Mouse (Mus musculus): ENCODE data around the gene Dennd1b. TPM values are rescaled to one million over a fixed set of nuclear protein-coding genes. Genes with fewer than 3 reads are reported as not detected.

Dennd1b gene
- total RNA-seq, 2 experiments from 2014 or later = 23.1 to 24.4 TPM

DNA sequence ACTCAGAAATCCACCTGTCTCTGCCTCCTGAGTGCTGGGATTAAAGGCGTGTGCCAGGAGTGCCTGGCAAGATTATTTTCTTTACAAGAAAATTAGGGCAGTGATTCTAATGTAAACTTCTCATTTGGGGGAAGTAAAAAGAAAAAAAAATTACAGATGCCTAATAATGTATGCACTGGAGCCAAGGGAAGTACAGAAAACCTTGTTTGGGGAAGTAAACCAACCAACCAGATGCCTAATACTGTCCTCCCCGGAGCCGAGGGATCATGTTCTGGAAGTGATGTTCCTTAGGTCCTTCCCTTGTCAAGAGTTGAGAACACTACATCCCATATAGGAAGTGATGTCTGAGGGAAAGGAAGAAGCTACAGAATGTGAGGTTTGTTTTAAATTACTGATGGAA, 44.2 kb downstream of the Dennd1b start:
- DNase-seq (ENCODE audit: low spot score in 2 of 2) = no peak

GRCm38 (mm10) chr1:139015118-139015788, 52.0 kb downstream of the Dennd1b start:
- no peak for DNase-seq (ENCODE audit: low spot score in 2 of 2)

DNA sequence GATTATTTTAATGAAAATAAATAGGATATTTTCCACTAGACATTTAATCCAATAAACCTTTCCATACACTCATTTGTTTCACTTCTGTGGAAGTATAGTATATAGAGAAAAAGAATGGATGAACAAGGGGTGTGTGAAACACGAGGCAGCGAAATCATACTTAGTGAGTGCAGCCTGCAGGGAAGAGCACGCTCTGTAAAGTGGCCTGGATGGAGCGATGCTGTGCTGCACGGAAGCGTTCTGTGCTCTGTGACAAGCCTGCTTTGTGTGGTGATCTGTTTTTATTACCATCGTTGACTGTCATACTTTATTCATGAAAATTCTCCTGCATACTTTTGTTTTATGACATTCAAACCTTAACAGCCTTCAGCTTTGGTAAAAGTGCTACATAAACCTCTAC, 58.1 kb downstream of the Dennd1b start:
- DNase-seq (ENCODE audit: low spot score in 2 of 2) = no peak

DNA sequence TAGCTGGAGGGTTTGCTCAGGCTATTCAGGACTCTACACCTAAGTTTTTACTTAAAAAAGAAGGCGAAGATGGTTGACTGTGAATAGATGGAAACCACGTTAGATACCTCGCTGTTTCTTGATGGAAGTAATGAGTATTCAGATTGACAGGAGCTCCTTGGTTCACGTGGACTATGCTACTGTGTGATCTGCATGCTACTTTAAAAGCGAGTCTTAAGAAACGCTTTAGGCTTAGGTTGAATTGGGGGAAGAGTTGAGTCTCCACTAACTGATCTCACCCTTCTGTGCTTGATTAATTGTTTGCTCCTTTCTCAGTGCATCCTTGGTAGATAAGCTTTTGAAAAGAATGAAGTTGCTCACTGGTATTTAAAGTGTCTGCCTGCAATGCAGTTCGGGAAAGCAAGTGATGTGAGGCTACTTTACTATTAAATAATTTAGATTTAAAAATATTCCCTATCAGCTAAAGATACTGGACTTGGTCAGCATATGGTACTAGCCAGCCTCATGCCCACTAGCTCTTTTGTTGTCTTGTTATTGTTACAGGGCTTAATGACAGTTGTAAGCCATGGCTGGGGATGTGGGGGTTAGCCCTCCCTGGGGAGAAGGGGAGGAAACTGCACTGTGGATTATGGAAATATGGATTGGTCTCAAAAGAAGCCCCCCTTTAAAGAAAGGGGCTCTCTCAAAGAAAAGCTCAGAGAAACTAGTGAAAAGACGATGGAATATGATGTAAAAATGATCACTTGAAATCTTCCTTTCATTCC, 62.8 kb downstream of the Dennd1b start:
- no peak for DNase-seq (ENCODE audit: low spot score in 2 of 2)

GRCm38 (mm10) chr1:139029521-139029920, 66.3 kb downstream of the Dennd1b start:
- DNase-seq (ENCODE audit: low spot score in 2 of 2) = no peak

DNA sequence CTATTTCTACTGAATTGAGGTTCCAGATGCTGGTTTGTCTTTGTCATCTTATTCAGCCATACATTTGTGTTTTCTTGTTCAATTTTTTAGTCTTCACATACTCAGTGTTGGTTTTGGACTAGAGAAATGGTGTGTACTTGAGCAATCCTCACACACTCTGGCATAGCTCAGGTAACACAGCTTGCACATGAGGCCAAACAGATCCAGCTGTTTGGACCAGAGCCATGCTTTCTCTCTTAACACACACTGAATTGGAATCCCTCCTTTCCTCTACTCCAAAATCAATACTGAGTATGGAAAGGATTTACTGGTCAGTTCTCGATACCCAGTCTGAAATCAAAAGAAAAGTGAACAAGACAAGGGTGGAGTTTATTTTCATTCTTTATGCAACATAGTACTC, 69.2 kb downstream of the Dennd1b start:
- no peak for DNase-seq (ENCODE audit: low spot score in 2 of 2)

- DNase-seq (ENCODE audit: low spot score in 2 of 2) = no peak
These were observed 71.9 kb downstream of the Dennd1b start for GRCm38 (mm10) chr1:139035141-139035540.

- DNase-seq (ENCODE audit: low spot score in 2 of 2) = no peak
These were observed 73.1 kb downstream of the Dennd1b start for GRCm38 (mm10) chr1:139036302-139036701.

DNA sequence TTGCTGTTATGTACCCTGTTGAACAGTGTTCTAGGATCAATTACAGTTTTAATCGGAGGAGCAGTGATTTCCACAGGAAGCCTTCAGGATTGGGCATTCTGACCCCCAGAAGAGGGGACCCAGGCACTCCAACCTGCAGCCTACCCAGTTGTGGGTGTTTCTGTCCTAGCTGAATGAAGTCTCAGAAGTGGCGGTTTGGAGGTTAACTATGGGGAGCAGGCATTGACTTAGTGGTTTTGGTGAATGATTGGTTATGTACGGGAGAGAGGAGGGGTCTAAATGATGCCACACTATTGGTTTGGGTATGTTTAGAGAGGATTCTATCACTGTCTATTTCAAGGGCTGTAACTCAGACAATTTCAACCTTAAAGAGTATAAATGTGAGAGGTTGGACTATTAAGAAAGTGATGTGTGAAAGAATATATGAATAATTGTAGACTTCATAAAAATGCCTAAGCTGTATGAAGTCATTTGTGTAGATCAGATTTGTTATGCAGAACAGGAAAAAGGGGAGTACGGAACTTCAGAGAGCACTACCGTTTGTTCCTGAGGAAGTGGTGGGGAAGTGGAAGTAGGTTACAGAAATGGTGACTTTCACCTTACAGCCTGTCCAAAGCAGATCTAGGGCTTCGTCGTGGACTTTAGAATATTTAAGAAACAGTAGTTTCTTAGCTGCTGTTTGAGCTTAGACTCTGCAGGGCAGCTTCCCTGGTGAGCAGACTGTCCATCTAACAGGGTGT, 73.7 kb downstream of the Dennd1b start:
- DNase-seq (ENCODE audit: low spot score in 2 of 2) = no peak

DNA sequence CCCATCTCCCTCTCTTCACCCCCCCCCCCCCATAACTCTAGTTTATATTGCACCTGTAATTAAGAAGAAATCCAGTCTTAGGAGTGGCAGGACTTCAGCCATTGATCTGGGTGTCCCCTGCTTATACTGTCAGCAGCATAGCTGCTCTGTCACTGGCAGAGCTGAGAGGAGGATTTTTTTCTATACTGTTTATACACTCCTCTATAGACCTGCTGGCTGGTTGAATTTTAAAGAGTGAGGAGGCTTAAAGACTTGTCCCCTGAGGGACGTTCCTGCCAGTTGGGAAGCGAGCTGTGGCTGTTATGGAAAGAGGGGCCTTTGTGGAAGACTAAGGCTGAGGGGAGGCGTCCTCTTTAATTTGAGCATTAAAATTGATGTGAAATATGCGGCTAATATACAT, 74.8 kb downstream of the Dennd1b start:
- no peak for DNase-seq (ENCODE audit: low spot score in 2 of 2)

DNA sequence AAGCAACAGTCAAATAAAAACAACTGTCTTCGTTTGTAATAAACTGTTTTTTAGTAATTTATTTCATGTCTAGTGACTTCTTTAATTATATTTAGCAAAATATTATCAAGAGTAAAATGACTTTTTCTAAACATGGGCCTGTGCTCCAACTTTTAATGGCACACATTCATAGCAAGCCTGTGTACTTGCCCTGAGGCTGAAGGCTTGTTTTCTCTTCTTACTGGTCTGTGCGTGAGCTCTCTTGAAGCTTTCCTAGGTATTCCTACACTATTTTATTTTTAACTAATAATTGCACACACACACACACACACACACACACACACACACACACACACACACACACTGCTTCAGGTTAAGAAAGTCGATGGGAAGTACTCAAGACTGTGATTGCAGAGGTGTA, 75.4 kb downstream of the Dennd1b start:
- no peak for DNase-seq (ENCODE audit: low spot score in 2 of 2)

DNA sequence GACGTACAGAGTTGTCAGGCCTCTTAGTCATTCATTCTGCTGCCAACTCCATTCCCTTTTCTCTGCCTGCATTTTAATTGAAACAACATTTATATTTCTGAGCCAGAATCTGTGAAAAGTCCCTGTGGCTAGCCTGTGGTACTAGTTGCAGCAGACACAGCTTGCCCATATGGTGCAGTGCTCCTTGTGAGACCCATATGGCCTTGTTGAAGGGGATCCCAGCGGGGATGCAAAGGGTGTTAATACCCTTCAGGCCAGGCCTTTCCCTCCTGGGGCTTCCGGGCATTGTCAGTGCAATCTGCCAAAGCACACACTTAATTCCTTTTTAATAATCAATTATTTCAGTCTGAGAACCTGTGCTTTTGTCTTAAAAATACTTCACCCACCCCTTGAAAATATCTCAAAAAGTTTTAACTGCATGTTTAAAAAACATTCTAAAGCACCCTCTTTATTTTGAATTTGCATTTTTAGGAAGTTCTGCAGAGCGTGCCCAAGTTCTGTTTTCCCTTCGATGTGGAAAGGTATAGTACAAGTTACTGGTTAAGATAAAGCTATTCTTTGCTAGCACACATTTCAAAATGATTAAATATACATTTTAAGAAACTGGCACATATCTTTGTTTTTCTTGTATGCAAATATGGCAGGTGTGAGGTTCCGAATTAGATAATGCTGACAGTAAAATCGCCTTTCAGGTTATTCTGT, 76.4 kb downstream of the Dennd1b start:
- DNase-seq (ENCODE audit: low spot score in 2 of 2) = no peak

DNA sequence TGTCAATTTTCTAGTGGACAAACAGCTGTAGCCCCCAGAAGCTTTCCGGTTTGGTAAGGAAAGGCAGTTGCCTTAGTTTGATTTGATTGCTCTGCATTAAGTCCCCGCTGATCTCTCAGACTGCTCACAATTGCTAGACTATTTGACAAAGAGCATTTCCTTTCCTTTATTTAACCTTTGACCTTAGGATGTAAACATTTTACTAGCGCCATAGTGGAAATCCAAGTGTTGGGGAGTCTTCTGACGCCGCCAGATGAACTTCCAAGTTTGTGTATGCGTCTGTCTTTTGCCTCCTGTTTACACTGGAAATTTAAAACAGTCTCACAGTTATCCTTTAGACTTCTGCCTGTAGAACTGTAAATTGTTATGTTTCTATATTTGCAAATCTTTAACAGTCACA, 85.8 kb downstream of the Dennd1b start:
- no peak for DNase-seq (ENCODE audit: low spot score in 2 of 2)

GRCm38 (mm10) chr1:139049881-139050472, 86.7 kb downstream of the Dennd1b start:
- DNase-seq (ENCODE audit: low spot score in 2 of 2) = no peak

GRCm38 (mm10) chr1:139053003-139053402, 89.8 kb downstream of the Dennd1b start:
- no peak for DNase-seq (ENCODE audit: low spot score in 2 of 2)

DNA sequence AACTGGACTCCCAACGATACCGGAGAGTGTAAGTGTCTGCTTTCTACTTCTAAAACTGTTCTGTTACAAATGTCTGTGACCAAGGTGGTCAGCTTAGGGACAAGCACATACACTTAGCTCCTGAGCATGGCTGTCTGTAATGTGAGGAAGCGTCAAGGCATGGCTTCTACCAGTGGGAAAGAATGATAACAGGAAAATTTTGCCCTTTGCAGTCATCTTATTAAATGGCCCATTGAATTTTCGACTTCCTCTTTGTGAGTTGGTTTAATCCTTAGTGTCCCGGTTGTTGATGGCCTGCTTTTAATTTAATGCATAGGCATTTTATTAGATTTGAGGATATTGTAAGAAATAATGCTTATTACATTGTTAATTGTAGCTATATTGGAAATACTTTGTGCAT, 97.1 kb downstream of the Dennd1b start:
- DNase-seq (ENCODE audit: low spot score in 2 of 2) = no peak

DNA sequence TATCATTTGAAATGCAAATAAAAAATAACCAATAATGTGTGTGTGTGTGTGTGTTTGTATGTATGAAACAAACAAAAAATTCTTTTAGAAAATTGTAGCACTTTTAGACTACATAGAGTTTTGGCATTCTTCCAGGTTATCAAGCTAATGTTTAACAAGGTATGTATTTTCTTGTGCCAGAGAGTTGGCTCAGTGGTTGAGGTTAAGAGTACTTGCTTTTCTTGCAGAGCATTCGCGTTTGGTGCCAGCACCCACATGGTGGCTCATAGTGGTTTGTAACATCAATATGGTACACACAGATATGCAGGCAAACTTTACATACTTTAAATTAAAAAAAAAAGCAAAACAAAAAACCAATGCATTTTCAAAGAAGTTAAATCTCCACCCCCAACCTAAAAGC, 101.5 kb downstream of the Dennd1b start:
- DNase-seq (ENCODE audit: low spot score in 2 of 2) = no peak

DNA sequence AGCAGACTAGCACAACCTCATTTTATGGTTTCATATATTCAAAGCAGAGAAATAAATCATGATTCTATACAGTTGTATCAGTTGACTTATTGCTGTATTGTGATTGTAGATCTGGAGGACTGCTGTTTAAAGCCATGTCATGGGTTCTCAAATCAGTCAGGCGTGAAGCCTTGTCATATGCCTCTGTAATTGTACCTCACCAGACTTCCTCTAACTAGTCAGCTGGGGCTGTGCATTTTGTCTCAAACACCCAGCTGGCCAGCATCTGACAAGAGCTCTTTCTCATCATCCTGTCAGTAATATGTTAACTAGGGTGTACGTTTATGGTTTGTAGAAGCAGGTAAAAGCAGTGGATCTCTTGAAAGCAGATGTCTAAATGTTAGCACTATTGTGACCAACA, 104.0 kb downstream of the Dennd1b start:
- no peak for DNase-seq (ENCODE audit: low spot score in 2 of 2)

- DNase-seq (ENCODE audit: low spot score in 2 of 2) = no peak
These were observed 107.8 kb downstream of the Dennd1b start for GRCm38 (mm10) chr1:139071015-139071414.

DNA sequence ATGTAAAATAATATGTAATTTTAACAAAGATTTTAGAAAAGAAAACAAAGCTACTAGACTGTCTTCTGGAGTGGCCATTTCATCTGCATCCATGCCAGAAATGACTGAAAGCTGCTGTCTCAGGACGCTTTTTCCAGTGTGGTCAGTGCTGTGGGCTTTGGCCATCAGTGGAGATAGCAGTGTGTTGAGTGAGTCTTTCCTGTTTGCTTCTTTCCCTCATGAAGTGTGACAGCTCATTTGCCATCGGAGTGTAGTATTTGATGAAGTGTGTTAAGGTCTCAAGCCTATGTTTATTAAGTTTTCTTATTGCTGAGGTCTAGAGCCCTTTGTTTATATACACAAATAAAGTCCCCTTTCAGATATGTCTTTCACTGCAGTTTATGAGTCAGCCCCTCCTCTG, 112.4 kb downstream of the Dennd1b start:
- no peak for DNase-seq (ENCODE audit: low spot score in 2 of 2)

GRCm38 (mm10) chr1:139077989-139078388, 114.8 kb downstream of the Dennd1b start:
- DNase-seq (ENCODE audit: low spot score in 2 of 2) = no peak
